Mouse (Mus musculus) embryonic facial prominence, embryonic 14.5 days (tissue): ENCODE data around the gene Enpep. TPM values are rescaled to one million over a fixed set of nuclear protein-coding genes. Genes with fewer than 3 reads are reported as not detected.

Source experiments
- polyA plus RNA-seq: library from polyadenylated mRNA; unstranded; fragments of >200 nt; fragmentation: Nextera tagmentation; extraction: Ambion mirVana; gene quantifications from 2 replicates; pipeline ENCODE4 v1.2.1, GENCODE M21; 2014

The Enpep gene
- polyA plus RNA-seq, 1 experiment from 2014 or later: 10.5 TPM

Other genes with a start within 250 kb of the Enpep start
- 37.7 and 38.6 TPM in 2 replicates for gene Pitx2, start 132.8 kb downstream of the Enpep start, polyA plus RNA-seq
- 25.0 and 26.6 TPM in 2 replicates for gene Elovl6, start 199.6 kb upstream of the Enpep start, polyA plus RNA-seq